In genomic region chr15:10177519-10178130, GRCm38 (mm10) we compare ENCODE assay signal across 8 mouse cellular contexts. TPM values are rescaled to one million over a fixed set of nuclear protein-coding genes. Genes with fewer than 3 reads are reported as not detected.
A peak's percentile ranks its signal among the peaks of the same experiment; 100 is the strongest.
DNase-seq lines count a peak whose midpoint lies in the region; ATAC-seq and TF ChIP-seq lines count a peak whose summit lies in the region.

No protein-coding gene starts in this region.

- 3% methylated on average over 30 of the region's 30 CpGs for WGBS in hindbrain, embryonic 14.5 days
- WGBS in limb, embryonic 11.5 days, result 2% methylated on average over 30 of the region's 30 CpGs
- 1% methylated on average over 30 of the region's 30 CpGs for WGBS in midbrain, embryonic 15.5 days

- no peak for TF ChIP-seq POLR2A in embryonic fibroblast, embryonic 13.5 days (IDR thresholded peaks at IDR 0.05; ENCODE audit: low read depth, low read length)

- no peak overlapping the region for H3K27ac ChIP-seq in ES-E14 (ENCODE audit: insufficient read depth, low read depth, low read length, poor library complexity, severe bottlenecking)
- H3K27ac ChIP-seq in embryonic fibroblast, embryonic 13.5 days (ENCODE audit: insufficient read depth, low read length), result no peak overlapping the region
- no peak overlapping the region for H3K27ac ChIP-seq in hindbrain, embryonic 14.5 days
- H3K27ac ChIP-seq in limb, embryonic 11.5 days (replicated peaks; ENCODE audit: low read depth, low read length), result no peak overlapping the region
- H3K27ac ChIP-seq in midbrain, embryonic 15.5 days, result no peak overlapping the region

- H3K27me3 ChIP-seq in hindbrain, embryonic 14.5 days (ENCODE audit: control insufficient read depth, insufficient read depth, low read length), result peaks cover 6% of the 10 kb centered on the region; the same call in 1 of the 2 replicates
- no peaks in the 10 kb centered on the region; the same call in none of the 2 replicates for H3K27me3 ChIP-seq in limb, embryonic 11.5 days (ENCODE audit: control insufficient read depth, insufficient read depth, low read length)
- H3K27me3 ChIP-seq in midbrain, embryonic 15.5 days (replicated peaks), result no peaks in the 10 kb centered on the region

- TF ChIP-seq CTCF in embryonic fibroblast, embryonic 13.5 days (IDR thresholded peaks at IDR 0.05; ENCODE audit: borderline replicate concordance, insufficient read depth, low read length), result no peak

- peak overlapping the region; percentile 49 for H3K9ac ChIP-seq in ES-E14 (ENCODE audit: insufficient read depth, low read depth, low read length, poor library complexity, severe bottlenecking)
- H3K9ac ChIP-seq in hindbrain, embryonic 14.5 days, result peak overlapping the region; percentile 57
- H3K9ac ChIP-seq in limb, embryonic 11.5 days (ENCODE audit: low read length), result no peak overlapping the region
- H3K9ac ChIP-seq in midbrain, embryonic 15.5 days, result peak overlapping the region; percentile 24; the same call in 1 of the 2 replicates

- H3K4me1 ChIP-seq in ES-E14 (ENCODE audit: control insufficient read depth in 2 of 2, insufficient read depth in 2 of 2, low read length in 2 of 2, poor library complexity in 1 of 2), result peaks cover 3 to 5% of the 10 kb centered on the region in 2 experiments; a peak in 3 of 4 replicates
- peaks cover 5% of the 10 kb centered on the region for H3K4me1 ChIP-seq in embryonic fibroblast, embryonic 13.5 days (ENCODE audit: control insufficient read depth, insufficient read depth, low read length)
- peaks cover 12% of the 10 kb centered on the region; the same call in 1 of the 2 replicates for H3K4me1 ChIP-seq in hindbrain, embryonic 14.5 days (replicated peaks; ENCODE audit: control insufficient read depth, insufficient read depth, low read length)
- peaks cover 8% of the 10 kb centered on the region; the same call in 1 of the 2 replicates for H3K4me1 ChIP-seq in limb, embryonic 11.5 days (ENCODE audit: control insufficient read depth, insufficient read depth, low read length)
- peaks cover 11% of the 10 kb centered on the region for H3K4me1 ChIP-seq in midbrain, embryonic 15.5 days

- no peaks in the 10 kb centered on the region for H3K36me3 ChIP-seq in ES-E14 (ENCODE audit: control insufficient read depth, insufficient read depth, low read length, poor library complexity, severe bottlenecking)
- no peaks in the 10 kb centered on the region for H3K36me3 ChIP-seq in hindbrain, embryonic 14.5 days (replicated peaks; ENCODE audit: control insufficient read depth, insufficient read depth)
- H3K36me3 ChIP-seq in limb, embryonic 11.5 days (ENCODE audit: control insufficient read depth, insufficient read depth, low read length), result no peaks in the 10 kb centered on the region
- no peaks in the 10 kb centered on the region for H3K36me3 ChIP-seq in midbrain, embryonic 15.5 days (replicated peaks)

- in situ Hi-C loops in ES-E14 (cut with MboI; ENCODE audit: low sequenced_read_pairs in 2 of 2, unreplicated experiment in 2 of 2), result no loop called here

- no peaks in the 10 kb centered on the region for H3K9me3 ChIP-seq in ES-E14 (ENCODE audit: control insufficient read depth, insufficient read depth, low read depth, low read length)
- no peaks in the 10 kb centered on the region for H3K9me3 ChIP-seq in hindbrain, embryonic 14.5 days (ENCODE audit: control insufficient read depth, low read length)
- no peaks in the 10 kb centered on the region for H3K9me3 ChIP-seq in limb, embryonic 11.5 days (ENCODE audit: control insufficient read depth, low read length)
- no peaks in the 10 kb centered on the region for H3K9me3 ChIP-seq in midbrain, embryonic 15.5 days

- peak overlapping the region; percentile 49 to 59 for H3K4me3 ChIP-seq in ES-E14 (ENCODE audit: insufficient read depth in 1 of 2, low read depth in 1 of 2, low read length in 2 of 2, poor library complexity in 1 of 2, severe bottlenecking in 1 of 2)
- 0 out of 2 replicates have a peak overlapping the region, but pooled peaks have one; percentile 0 for H3K4me3 ChIP-seq in embryonic fibroblast, embryonic 13.5 days (ENCODE audit: insufficient read depth, low read length)
- peak overlapping the region; percentile 42 for H3K4me3 ChIP-seq in hindbrain, embryonic 14.5 days (replicated peaks; ENCODE audit: low read length)
- peak overlapping the region; percentile 23 for H3K4me3 ChIP-seq in limb, embryonic 11.5 days (ENCODE audit: low read depth, low read length)
- H3K4me3 ChIP-seq in midbrain, embryonic 15.5 days, result peak overlapping the region; percentile 44

- peak; percentile 23 to 46 for DNase-seq in cerebellum, postnatal 25 days
- no peak for DNase-seq in cerebellum, adult 8-10 months
- peak; percentile 20 for DNase-seq in ES-E14 (ENCODE audit: low read depth, low spot score)
- DNase-seq in hindbrain, embryonic 14.5 days (ENCODE audit: low spot score), result peak; percentile 38
- peak; percentile 43 for DNase-seq in limb, embryonic 11.5 days (ENCODE audit: low spot score)
- DNase-seq in testis, postnatal 10 days (ENCODE audit: low spot score), result peak; percentile 54

- peak; percentile 69; the same call in 1 of the 2 replicates for ATAC-seq in hindbrain, embryonic 14.5 days (ENCODE audit: low FRiP score)
- no peak; the same call in 1 of the 2 replicates for ATAC-seq in limb, embryonic 11.5 days (ENCODE audit: insufficient number of reproducible peaks, low FRiP score, low TSS enrichment, low read depth)
- ATAC-seq in midbrain, embryonic 15.5 days (replicated peaks), result peak; percentile 92

- H3K4me2 ChIP-seq in hindbrain, embryonic 14.5 days (replicated peaks), result peak overlapping the region; percentile 81
- peak overlapping the region; percentile 52 for H3K4me2 ChIP-seq in limb, embryonic 11.5 days (ENCODE audit: low read depth, severe bottlenecking)
- H3K4me2 ChIP-seq in midbrain, embryonic 15.5 days, result peak overlapping the region; percentile 76

TF ChIP-seq in ES-E14, 5 proteins besides CTCF, POLR2A, EP300 and RAD21:
- no peak for TF ChIP-seq ZNF384 (IDR thresholded peaks at IDR 0.05; ENCODE audit: low read depth, low read length)
- TF ChIP-seq ZC3H11A (IDR thresholded peaks at IDR 0.05; ENCODE audit: borderline replicate concordance, low read depth, low read length), result no peak
- no peak for TF ChIP-seq MAFK (IDR thresholded peaks at IDR 0.05; ENCODE audit: insufficient read depth, low read depth, low read length)
- TF ChIP-seq HCFC1 (IDR thresholded peaks at IDR 0.05; ENCODE audit: borderline replicate concordance, insufficient read depth, low read length), result no peak
- TF ChIP-seq CHD2 (IDR thresholded peaks at IDR 0.05; ENCODE audit: low read depth, low read length), result no peak

RNA-seq across cellular contexts. Expression of gene Prlr, which starts 0.6 kb away (rescaled TPM):
- total RNA-seq in ES-E14 (2012; rRNA removed), result 0.37 and 1.0 TPM in 2 replicates
- 0.28 and 1.1 TPM in 2 replicates for polyA plus RNA-seq in embryonic fibroblast, embryonic 13.5 days (2011; ENCODE audit: insufficient read length, low read depth, missing spikeins)
- polyA plus RNA-seq in hindbrain, embryonic 14.5 days (2014; fragmentation: Nextera tagmentation; extraction: Ambion mirVana), result 1.8 and 1.9 TPM in 2 replicates
- polyA plus RNA-seq in limb, embryonic 11.5 days (2014; fragmentation: Nextera tagmentation; extraction: Ambion mirVana), result 0.04 and 0.17 TPM in 2 replicates
- polyA plus RNA-seq in midbrain, embryonic 15.5 days (2015; fragmentation: Nextera tagmentation; extraction: Ambion mirVana), result 1.3 and 1.5 TPM in 2 replicates

Comparison
In these comparisons a context has a peak if more than half of its experiments do, and no peak if none do; other contexts are left out.
1. H3K4me3 ChIP-seq: peak in every context shown above with its lines; median percentile 54 in ES-E14; 44 in midbrain, embryonic 15.5 days; 42 in hindbrain, embryonic 14.5 days; 23 in limb, embryonic 11.5 days; 0 in embryonic fibroblast, embryonic 13.5 days.